Mouse (Mus musculus): ENCODE results near the gene Atr. TPM values are rescaled to one million over a fixed set of nuclear protein-coding genes. Genes with fewer than 3 reads are reported as not detected.
A peak's percentile ranks its signal among the peaks of the same experiment; 100 is the strongest.
"Not testable (repeated sequence)": the region's sequence is repeated elsewhere in the genome, so short reads cannot be mapped to it uniquely, and the experiment has no call there.

Atr gene
- total RNA-seq, 2 experiments from 2014 or later: 11.0 to 11.5 TPM

DNA sequence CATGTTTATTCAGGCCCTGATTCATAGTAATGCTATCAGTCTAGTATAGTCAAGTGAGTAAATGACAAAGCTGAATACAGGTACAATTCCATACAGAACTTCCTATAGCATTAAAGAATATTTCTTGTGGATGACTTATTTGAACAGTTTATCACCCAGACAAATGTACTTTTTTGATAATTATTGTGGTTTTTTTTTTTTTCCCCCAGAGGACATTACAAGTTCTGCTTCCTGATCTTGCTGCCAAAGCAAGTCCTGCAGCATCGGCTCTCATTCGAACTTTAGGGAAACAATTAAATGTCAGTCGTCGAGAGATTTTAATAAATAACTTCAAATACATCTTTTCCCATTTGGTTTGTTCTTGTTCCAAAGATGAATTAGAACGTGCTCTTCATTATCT lies 20.8 kb downstream of the Atr start:
- DNase-seq (ENCODE audit: low spot score in 2 of 2): no peak
- intact Hi-C loops (cut with DNase I): no loop called here

DNA sequence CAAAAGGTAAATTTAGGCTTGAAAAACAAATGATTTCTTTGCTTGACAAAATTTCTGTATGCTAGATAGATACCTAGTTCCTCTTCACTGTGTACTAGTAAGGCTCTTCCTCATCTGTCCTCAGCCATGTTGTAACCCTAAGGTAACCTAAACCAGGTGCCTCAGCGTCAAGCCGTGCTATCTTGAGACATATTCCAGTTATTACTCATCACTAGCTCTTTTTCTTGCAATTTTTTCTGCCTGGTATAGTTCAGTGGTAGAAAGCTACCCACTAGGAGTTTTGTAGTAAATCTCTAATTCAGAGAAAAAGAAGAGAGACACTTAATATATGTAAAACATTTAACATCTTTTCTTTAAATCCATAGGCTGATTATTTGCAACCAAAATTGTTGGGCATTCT lies 25.4 kb downstream of the Atr start:
- DNase-seq (ENCODE audit: low spot score in 2 of 2): no peak
- intact Hi-C loops (cut with DNase I): loop anchor here (10.0 kb wide), 1 partner anchor 132 kb away; no protein-coding TSS in a partner anchor

DNA sequence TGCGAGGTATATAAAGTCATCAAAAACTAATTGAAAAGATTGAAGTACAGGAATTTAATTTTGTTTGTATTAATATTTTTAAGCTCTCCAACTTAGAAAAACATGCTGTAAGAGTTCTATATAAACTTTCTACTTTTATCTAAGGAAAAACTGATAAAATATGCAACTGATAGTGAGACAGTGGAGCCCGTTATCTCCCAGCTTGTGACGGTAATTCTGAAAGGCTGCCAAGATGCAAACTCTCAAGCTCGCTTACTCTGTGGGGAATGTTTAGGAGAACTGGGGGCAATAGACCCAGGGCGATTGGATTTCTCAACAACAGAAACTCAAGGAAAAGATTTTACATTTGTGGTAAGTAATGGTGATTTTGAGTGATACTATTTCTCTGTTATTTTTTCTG lies 40.0 kb downstream of the Atr start:
- intact Hi-C loops (cut with DNase I): no loop called here
- DNase-seq (ENCODE audit: low spot score in 2 of 2): no peak

DNA sequence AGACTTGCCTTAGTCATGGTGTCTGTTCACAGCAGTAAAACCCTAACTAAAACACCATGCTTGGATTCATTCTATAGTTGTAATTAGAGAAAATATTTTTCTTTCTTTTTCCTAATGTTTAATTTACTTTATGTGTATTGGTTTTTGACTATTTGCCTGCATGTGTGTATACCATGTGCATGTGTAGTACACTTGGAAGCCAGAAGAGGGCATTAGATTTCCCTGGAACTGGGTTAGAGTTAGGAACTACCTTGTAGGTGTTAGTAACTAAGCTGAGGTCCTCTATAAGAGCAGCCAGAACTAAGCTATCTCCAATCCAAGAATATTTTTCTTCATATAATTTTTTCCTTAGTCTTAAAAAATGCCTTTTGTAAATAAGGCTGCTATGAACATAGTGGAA lies 75.5 kb downstream of the Atr start:
- DNase-seq (ENCODE audit: low spot score in 2 of 2): no peak
- intact Hi-C loops (cut with DNase I): no loop called here

DNA sequence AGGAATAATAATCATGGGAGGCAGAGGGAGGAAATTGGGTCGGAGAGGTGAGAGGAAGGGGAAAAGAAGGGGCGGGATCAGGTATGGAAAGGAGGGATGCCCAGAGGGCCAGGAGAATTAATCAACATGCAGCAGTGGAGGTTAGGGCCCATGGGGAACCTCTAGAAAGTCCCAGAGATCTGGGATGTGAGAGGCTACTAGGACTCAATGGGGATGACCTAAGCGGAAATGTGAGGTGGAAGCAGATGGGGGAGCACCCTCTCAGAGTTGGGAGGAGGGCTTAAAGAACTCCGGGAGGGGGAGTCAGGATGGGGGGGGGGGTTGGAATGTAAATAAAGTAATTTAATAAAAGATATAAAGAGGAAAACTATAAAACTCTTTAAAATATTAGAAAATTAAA lies 96.3 kb downstream of the Atr start:
- intact Hi-C loops (cut with DNase I): no loop called here
- no peak for DNase-seq (ENCODE audit: low spot score in 2 of 2)

DNA sequence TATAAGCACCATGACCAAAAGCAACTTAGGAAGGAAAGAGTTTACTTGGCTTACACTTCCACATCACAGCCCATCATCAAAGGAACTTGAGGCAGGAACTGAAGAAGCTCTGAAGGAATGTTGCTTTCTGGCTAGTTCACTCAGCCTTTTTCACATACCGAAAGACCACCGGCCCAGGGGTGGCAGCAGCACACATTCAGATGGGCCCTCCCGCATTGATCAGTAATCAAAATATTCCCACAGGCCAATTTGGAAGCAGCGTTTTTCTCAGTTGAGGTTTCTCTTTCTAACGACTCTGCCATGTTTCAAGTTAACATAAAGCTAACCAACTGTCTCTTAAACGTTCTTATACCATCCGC lies 96.8 kb downstream of the Atr start:
- no peak for DNase-seq (ENCODE audit: low spot score in 2 of 2)

DNA sequence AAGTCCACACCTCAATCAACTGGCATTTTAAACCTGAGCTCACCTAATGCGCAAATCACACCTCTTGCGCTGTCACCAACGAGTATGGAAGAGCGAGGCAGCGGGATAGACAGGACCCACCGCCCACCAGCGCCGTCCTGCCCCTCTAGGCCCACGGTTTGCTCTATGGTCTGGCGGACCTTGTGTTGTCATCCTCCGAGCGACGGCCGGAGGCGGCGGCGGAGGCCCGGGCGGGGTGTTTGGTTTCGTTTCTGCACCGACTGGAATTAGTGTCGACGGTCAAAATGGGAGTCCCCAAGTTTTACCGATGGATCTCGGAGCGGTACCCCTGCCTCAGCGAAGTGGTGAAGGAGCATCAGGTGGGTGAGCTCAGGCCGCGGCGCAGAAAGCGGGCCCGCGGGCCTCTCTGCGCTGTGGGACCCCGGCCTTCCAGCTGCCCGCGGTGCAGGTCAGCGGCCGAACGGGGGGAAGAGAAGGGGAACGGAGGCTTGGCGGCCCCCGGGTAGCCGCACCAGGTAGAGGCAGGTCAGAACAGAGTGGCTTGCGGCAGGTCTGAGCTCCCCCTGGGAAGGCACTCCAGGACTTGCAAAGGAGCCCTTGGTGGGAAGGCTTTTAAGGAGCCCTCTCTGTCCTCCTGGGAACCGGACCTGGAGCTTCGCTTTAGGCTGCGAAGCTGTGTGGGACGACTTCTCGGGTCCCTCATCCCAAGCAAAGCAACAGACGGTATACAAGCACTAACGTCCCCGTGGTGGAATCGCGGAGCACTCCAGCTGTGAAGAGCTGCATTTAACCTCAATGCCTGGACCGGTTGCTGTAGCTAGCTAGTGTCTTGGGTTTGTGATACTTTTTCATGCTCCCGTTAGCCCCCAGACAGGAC lies 97.4 kb downstream of the Atr start, which contains the start of gene Xrn1:
Gene Xrn1, plus strand, starts transcription at position 176 of the 877 bp plus-strand sequence.
- peak; percentile 90 to 91 for DNase-seq (ENCODE audit: low spot score in 2 of 2)
- intact Hi-C loops (cut with DNase I): no loop called here

More for the DNA sequence above, 96.8 kb downstream of the Atr start:
- intact Hi-C loops (cut with DNase I): no loop called here

DNA sequence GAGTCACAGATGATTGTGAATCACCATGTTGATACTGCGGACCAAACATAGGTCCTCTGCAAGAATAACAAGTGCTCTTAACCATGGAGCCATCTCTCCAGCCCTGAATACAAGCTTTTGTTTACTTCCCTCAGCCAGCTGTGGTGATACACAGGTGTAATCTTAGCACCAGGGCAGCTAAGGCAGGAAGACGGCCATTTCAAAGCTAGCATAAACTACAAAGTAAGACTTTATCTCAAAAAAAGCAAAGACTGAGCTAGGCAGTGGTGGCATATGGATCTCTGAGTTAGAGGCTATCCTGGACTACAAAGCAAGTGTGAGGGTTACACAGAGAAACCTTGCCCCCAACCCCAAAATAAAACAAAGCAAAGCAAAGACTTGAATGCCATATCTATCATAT lies 100.2 kb downstream of the Atr start:
- no peak for DNase-seq (ENCODE audit: low spot score in 2 of 2)

DNA sequence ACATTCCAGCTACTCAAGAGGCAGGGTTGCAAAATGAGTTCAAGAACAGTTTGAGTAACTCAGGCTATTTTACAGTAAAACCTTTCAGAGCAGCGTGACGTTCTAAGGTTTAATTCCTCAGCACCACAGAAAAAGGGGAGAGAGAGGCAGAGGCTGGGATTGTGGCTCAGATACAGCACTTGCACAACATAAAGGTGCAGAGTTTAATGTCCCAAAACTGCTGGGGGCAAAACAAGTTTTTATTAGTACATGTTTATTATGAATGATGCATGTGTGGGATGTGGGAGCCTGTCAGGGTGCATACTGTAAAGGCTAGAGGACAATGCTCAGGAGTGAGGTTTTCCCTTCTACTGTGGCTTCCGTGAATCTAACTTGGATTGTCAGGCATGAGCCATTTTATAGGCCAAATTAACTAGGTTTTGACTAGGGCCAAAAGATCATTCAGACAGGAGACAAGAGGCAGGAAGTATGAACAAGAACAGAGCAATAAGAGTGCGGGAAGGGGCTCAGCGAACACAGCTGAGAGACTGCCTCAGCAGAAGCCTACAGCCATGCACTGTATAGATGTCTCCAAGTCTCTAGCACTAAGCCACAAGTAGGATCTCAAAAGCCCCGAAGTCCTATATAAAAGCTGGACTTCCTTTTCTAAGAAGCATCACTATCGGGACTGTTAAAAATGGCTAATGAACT lies 100.8 kb downstream of the Atr start:
- no peak for DNase-seq (ENCODE audit: low spot score in 2 of 2)
- intact Hi-C loops (cut with DNase I): no loop called here

More for the DNA sequence above, 100.2 kb downstream of the Atr start:
- intact Hi-C loops (cut with DNase I): no loop called here

DNA sequence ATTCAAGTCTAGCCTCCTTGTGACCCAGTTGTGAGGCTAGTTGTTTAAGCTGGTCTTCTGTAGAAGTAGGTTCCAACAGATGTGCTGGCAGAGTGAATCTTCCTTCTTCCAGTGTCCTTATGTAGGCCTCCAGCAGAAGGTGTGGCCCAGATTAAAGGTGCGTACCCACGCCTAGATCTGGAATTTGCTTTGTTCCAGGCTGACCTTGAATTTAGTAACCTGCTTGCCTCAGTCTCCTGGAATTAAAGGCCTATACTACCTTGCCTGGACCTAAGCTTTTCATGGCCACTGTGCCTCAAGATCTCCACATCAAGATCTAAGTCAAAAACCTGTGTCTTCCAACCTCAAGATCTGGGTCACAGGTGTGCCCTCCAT lies 101.3 kb downstream of the Atr start:
- DNase-seq (ENCODE audit: low spot score in 2 of 2); intact Hi-C loops (cut with DNase I): not testable (repeated sequence)

DNA sequence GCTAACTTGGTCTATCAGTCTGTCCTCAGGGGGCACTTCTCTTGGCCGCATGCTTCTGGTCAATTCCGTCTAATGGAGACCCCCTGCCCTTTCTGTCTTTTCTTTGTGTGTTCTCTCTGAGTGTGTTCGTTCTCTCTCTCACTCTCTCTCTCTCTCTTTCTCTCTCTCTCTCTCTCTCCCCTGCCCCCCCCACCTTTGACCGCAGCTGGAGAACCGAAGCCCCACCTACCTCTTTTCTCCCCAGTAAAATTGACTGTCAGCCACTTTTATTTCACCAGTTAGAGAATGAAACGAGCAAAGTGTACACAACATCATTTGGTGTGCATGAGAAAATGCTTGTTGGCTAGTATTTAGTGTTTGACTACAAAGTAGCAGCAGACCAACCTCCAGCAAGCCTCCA lies 101.8 kb downstream of the Atr start:
- DNase-seq (ENCODE audit: low spot score in 2 of 2): no peak
- intact Hi-C loops (cut with DNase I): no loop called here

DNA sequence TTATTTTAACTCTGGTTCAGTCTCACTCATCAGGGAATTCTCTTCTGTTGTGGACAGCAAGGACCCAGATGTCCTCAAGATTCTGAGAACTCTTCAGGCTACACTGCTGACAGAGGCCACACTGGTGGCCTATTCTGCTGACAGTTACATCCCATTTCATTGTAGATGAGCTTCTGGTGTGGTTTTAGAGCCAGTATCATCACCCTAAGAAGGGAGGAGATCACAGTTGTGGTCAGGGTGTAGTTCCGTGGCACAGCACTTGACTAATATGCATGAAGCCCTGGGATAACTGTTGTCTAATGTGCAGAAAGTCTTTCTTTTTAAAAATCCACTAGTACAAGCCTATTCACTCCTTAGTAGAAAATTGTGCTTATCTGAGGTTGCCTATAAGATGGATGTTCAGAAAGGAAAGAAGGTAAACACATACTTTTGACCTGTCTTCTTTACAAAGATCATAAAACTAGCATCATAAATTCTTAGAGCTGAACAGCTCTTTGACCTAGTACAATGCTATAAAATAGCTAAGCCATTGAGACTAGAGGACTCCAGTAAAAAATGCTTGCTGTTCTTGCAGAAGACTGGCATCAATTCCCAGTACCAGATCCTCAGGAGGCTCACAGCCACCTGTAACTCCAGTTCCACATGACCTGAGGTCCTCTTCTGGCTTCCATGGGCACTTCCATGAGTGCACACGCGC lies 102.5 kb downstream of the Atr start:
- intact Hi-C loops (cut with DNase I): no loop called here

DNA sequence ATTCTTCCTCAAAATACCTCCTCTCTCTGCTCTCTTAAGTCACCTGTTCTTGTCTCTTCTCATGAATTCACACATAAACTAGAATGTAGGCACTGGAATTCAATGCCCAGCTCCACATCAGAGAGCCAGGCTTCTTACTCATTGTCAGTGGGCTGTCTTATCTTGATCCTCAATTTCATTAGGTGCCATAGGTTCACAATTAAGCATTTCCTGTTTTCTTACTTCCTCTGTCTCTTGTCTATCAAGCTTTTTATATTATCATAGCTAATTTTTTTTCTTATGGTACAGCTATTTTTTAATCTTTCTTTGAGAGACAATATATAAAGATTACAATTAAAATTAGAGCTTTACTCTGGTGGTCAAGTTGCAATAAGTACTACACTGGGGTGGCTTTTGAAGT lies 103.7 kb downstream of the Atr start:
- DNase-seq (ENCODE audit: low spot score in 2 of 2): no peak
- intact Hi-C loops (cut with DNase I): no loop called here

More for the DNA sequence above, 102.5 kb downstream of the Atr start:
- no peak for DNase-seq (ENCODE audit: low spot score in 2 of 2)

DNA sequence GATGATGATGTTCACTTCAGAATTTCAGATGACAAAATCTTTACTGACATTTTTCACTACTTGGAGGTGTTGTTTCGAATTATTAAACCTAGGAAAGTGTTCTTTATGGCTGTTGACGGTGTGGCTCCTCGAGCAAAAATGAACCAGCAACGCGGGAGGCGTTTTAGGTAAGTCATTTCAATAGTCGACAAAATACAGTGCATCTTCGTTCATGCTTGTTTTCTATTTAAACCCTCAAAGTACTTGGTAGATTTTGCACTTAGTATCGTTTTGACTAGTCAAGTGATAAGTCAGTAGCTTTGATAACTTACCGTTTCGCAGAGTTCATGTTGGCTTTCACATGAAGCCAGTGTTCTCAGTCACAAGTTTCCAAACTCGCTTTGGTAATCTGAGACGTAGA lies 106.6 kb downstream of the Atr start:
- no peak for DNase-seq (ENCODE audit: low spot score in 2 of 2)
- intact Hi-C loops (cut with DNase I): no loop called here

DNA sequence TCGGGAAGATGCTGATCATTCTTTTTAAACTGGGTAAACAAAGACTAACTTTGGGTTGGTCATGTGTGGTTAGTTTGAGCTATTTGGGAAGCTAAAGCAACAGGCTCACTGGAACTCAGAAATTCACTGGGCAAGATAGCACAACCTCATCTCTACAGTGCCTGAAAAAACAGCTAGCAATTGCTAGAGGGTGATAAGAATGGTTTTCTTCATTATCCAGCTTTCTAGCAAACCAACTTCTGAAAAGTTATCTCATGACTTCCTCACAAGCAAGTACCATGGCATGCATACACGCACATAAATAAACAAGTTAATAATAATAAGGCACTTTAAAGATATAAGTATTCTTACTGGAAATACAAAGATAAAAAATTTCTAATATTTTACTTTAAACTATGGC lies 120.9 kb downstream of the Atr start:
- DNase-seq (ENCODE audit: low spot score in 2 of 2): no peak
- intact Hi-C loops (cut with DNase I): no loop called here

DNA sequence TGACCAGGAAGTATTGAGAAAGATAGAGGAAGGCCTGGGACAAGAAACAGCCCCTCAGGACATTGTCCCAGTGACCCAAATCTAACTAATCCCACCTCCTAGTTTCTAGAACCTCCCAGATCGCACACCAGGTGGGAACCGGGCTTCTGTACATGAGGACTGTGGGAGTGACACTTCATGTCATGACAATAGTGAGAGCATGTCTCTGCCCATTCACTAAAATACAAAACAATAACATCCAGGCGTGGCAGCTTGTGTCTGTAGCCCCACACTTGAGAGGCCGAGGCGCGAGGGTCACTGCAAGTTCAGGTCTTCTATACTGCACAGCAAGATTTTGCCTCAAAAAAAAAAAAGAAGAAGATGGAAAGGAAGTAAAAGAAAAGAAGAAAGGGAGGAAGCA lies 122.5 kb downstream of the Atr start:
- intact Hi-C loops (cut with DNase I): no loop called here
- no peak for DNase-seq (ENCODE audit: low spot score in 2 of 2)

DNA sequence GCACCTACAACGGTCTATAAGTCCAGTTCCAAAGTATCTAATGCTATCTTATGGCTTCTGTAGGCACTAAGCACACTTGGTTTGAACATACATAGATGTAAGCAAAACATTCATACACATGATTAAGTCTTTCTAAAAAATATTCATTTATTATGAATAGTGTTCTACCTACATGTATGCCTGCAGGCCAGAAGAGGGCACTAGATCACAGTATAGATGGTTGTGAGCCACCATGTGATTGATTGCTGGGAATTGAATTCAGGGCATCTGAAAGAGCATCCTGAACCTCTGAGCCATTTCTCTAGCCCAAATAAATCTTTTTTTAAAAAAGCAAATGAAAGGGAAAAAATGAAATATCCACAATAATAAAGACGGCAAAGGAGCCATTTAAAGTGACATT lies 134.9 kb downstream of the Atr start:
- intact Hi-C loops (cut with DNase I): no loop called here
- DNase-seq (ENCODE audit: low spot score in 2 of 2): no peak

All from left cerebral cortex, postnatal 14 days (tissue).